Mouse (Mus musculus): Measurements from ENCODE around the gene Clip1.

DNA sequence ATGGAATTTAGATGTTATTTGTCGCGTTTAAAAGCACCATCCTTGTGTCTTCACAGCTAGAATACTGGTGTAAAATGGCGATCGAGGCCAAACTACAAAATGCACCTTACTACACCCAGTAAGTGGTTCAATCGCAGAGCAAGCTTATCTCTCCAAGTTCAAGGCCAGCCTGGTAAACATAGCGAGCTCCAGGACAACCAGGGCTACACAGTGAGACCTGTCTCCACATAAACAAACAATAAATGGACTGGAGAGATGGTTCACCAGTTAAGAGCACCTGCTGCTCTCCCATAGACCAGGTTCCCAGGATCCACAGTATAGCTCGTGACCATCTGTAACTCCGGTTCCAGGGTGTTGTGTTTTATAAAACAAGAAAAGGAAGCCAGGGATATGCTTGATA is 111.1 kb downstream of the Clip1 start:
- TF ChIP-seq POLR2A (IDR thresholded peaks at IDR 0.05; ENCODE audit: low read depth, low read length) (no peak), CTCF (IDR thresholded peaks at IDR 0.05; ENCODE audit: borderline replicate concordance, insufficient read depth, low read length) (no peak)

All from embryonic fibroblast, embryonic 13.5 days (primary cell).